ENCODE assay signal across 12 mouse cellular contexts in the genomic region with DNA sequence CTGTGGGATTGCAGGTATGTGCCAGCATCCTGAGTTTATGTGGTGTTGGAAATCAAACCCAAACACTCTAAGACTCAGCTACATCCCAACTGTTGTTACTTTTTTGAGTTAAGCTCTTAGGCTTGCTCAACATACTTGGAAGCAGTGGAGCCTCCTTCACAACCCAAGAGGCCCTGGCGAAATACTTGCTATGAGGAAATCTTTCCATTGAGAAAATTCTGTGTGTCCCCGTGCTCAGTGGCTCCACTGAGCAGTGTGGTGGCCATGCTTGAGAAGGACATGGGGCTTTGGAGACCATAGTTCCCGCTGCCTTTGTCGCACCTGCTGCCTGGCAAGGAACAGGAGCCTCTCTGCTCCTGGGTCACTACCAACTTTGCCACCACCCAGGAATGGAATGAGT.
A peak's percentile ranks its signal among the peaks of the same experiment; 100 is the strongest.
DNase-seq lines count a peak whose midpoint lies in the region; ATAC-seq and TF ChIP-seq lines count a peak whose summit lies in the region.
"Had no signal": no experiment of that assay in that cellular context is flagged by ENCODE, and none has a peak within 500 bp of the region (broad histone marks: within the 10 kb centered on the region; RNA-seq: fewer than 3 reads in every experiment).

No protein-coding gene starts in this region.

- H3K4me2 ChIP-seq in forebrain, postnatal 0 days (ENCODE audit: low read depth), result no peak overlapping the region
- no peak overlapping the region for H3K4me2 ChIP-seq in forebrain, embryonic 16.5 days (ENCODE audit: low read length)
- H3K4me2 ChIP-seq: liver, embryonic 15.5 days had no signal

- H3K9ac ChIP-seq in forebrain, postnatal 0 days, result no peak overlapping the region
- H3K9ac ChIP-seq in forebrain, embryonic 16.5 days (replicated peaks; ENCODE audit: low read depth, low read length), result no peak overlapping the region
- H3K9ac ChIP-seq: liver, embryonic 15.5 days; neural tube, embryonic 15.5 days had no signal

- no peak for DNase-seq in forebrain, postnatal 0 days
- DNase-seq in A20 (ENCODE audit: low read depth, low spot score), result peak; percentile 2
- DNase-seq in fibroblast of lung, adult 2 months (ENCODE audit: low read depth), result peak; percentile 53
- DNase-seq in lung, postnatal 25 days (ENCODE audit: low spot score), result peak; percentile 83
- DNase-seq in urinary bladder, postnatal 14 days (ENCODE audit: low spot score), result no peak
- no peak for DNase-seq in layer of hippocampus, postnatal 14 days (ENCODE audit: low spot score in 2 of 2)
- no peak for DNase-seq in kidney, postnatal 4 days
- DNase-seq: right cerebral cortex, postnatal 14 days had no signal

- H3K4me3 ChIP-seq in forebrain, postnatal 0 days (ENCODE audit: low read depth, low read length), result no peak overlapping the region
- H3K4me3 ChIP-seq in forebrain, embryonic 16.5 days (replicated peaks; ENCODE audit: low read length), result no peak overlapping the region
- H3K4me3 ChIP-seq: liver, embryonic 15.5 days; neural tube, embryonic 15.5 days had no signal

- H3K36me3 ChIP-seq in forebrain, postnatal 0 days (ENCODE audit: insufficient read depth), result no peaks in the 10 kb centered on the region
- no peaks in the 10 kb centered on the region for H3K36me3 ChIP-seq in forebrain, embryonic 16.5 days (ENCODE audit: control insufficient read depth, insufficient read depth)
- H3K36me3 ChIP-seq: liver, embryonic 15.5 days; neural tube, embryonic 15.5 days had no signal

- TF ChIP-seq CTCF in forebrain, postnatal 0 days (IDR thresholded peaks at IDR 0.05; ENCODE audit: low read depth), result 0 out of 2 replicates have a peak, but pooled peaks have one; percentile 6

- no peak overlapping the region for H3K27ac ChIP-seq in forebrain, postnatal 0 days (ENCODE audit: low read depth, low read length)
- no peak overlapping the region for H3K27ac ChIP-seq in forebrain, embryonic 16.5 days (ENCODE audit: low read length)
- H3K27ac ChIP-seq: liver, embryonic 15.5 days; neural tube, embryonic 15.5 days had no signal

- peaks cover 4% of the 10 kb centered on the region; the same call in 1 of the 2 replicates for H3K27me3 ChIP-seq in forebrain, postnatal 0 days (ENCODE audit: insufficient read depth, low read length)
- H3K27me3 ChIP-seq in forebrain, embryonic 16.5 days (replicated peaks; ENCODE audit: control insufficient read depth, insufficient read depth, low read length), result no peaks in the 10 kb centered on the region

- peaks cover 4% of the 10 kb centered on the region for H3K4me1 ChIP-seq in forebrain, postnatal 0 days (ENCODE audit: insufficient read depth)
- H3K4me1 ChIP-seq in forebrain, embryonic 16.5 days (replicated peaks; ENCODE audit: control insufficient read depth, insufficient read depth, low read length), result peaks cover 8% of the 10 kb centered on the region

- H3K9me3 ChIP-seq in forebrain, postnatal 0 days (ENCODE audit: low read length), result no peaks in the 10 kb centered on the region
- no peaks in the 10 kb centered on the region for H3K9me3 ChIP-seq in forebrain, embryonic 16.5 days (ENCODE audit: control insufficient read depth, low read length)
- H3K9me3 ChIP-seq: liver, embryonic 15.5 days; neural tube, embryonic 15.5 days had no signal

- 92% methylated on average over 4 of the region's 4 CpGs for WGBS in forebrain, postnatal 0 days
- 92% methylated on average over 4 of the region's 4 CpGs for WGBS in forebrain, embryonic 16.5 days

- ATAC-seq in forebrain, postnatal 0 days, result no peak
- no peak for ATAC-seq in forebrain, embryonic 16.5 days
- ATAC-seq: intestine, embryonic 16.5 days had no signal

Comparison
In these comparisons a context has a peak if more than half of its experiments do, and no peak if none do; other contexts are left out.
1. DNase-seq: peak in A20 (single experiment), fibroblast of lung, adult 2 months (single experiment) and lung, postnatal 25 days (single experiment); none in forebrain, postnatal 0 days (single experiment), urinary bladder, postnatal 14 days (single experiment), layer of hippocampus, postnatal 14 days (0 of 2) and kidney, postnatal 4 days (0 of 2).